Mouse (Mus musculus) kidney, adult 2 months (tissue): ENCODE data around the gene Trim26.

Experiments
- CTCF ChIP-seq: fragments of 200-500 bp; conservative IDR thresholded peaks from 2 replicates; pipeline ENCODE4 v1.5.1; 2011; ENCODE audit warnings: low read depth, mild to moderate bottlenecking, control low read depth, low read length, moderate library complexity, mixed read lengths; ENCODE audit not compliant: insufficient read depth, insufficient read length
- POLR2A ChIP-seq: fragments of 200-500 bp; IDR thresholded peaks from one replicate; pipeline ENCODE4 v1.6.1; 2011; ENCODE audit warnings: low read depth, low read length, control low read depth

DNA sequence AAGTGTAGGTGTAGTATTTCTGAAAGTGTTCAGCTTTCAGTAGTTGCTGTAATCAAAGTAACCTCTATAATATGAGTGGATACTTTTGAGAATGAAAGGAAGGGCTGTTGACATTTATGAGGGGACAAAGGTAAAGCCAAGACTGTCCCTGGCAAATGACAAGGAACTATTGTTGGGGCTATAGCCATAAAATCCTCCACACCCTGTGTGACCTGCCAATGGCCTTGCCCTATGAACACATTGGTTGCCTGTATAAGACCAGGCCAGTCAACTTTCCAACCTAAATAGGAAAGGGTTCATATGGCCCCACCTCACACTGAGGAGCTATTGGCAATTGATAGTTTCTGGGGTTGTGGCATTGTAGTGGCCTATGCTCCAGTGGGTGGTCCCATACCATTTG is 60.1 kb downstream of the Trim26 start:
- TF ChIP-seq POLR2A (no peak), CTCF (no peak)
